Mouse (Mus musculus) stomach, embryonic 14.5 days (tissue): ENCODE results near the gene Mospd3. TPM values are rescaled to one million over a fixed set of nuclear protein-coding genes. Genes with fewer than 3 reads are reported as not detected.

ENCODE experiments used
- ATAC-seq: fragments of 200-750 bp; cut with Nextera tagmentation; 2 replicates; pipeline ENCODE4 v1.8.0; 2017; ENCODE audit warnings: low read depth, moderate TSS enrichment; ENCODE audit not compliant: insufficient number of reproducible peaks, insufficient read depth, low FRiP score
- H3K27ac ChIP-seq: fragments of 300-500 bp; sonication (generic); 2 replicates; pipeline ENCODE4 v1.5.1; 2014; ENCODE audit warnings: mild to moderate bottlenecking, low read length, moderate library complexity, mixed read lengths
- H3K27me3 ChIP-seq: fragments of 300-500 bp; sonication (generic); 2 replicates; pipeline ENCODE4 v1.6.1; 2014; ENCODE audit warnings: low read length, control low read depth, mixed read lengths; ENCODE audit not compliant: control insufficient read depth, insufficient read depth
- H3K36me3 ChIP-seq: fragments of 300-500 bp; sonication (generic); 2 replicates; pipeline ENCODE4 v1.6.1; 2014; ENCODE audit warnings: mild to moderate bottlenecking, control low read depth, low read length, moderate library complexity, mixed read lengths; ENCODE audit not compliant: control insufficient read depth, insufficient read depth
- H3K4me1 ChIP-seq: fragments of 300-500 bp; sonication (generic); 2 replicates; pipeline ENCODE4 v1.6.1; 2014; ENCODE audit warnings: low read length, control low read depth, mixed read lengths; ENCODE audit not compliant: control insufficient read depth, insufficient read depth
- H3K4me2 ChIP-seq: fragments of 300-500 bp; sonication (generic); replicated peaks from 2 replicates; pipeline ENCODE4 v1.6.1; 2014; ENCODE audit warnings: low read depth, low read length, control low read depth
- H3K4me3 ChIP-seq: fragments of 300-500 bp; sonication (generic); 2 replicates; pipeline ENCODE4 v1.5.1; 2014; ENCODE audit warnings: low read depth, low read length, control low read depth
- H3K9ac ChIP-seq: fragments of 300-500 bp; sonication (generic); replicated peaks from 2 replicates; pipeline ENCODE4 v1.6.1; 2014; ENCODE audit warnings: low read depth, mild to moderate bottlenecking, control low read depth, low read length, moderate library complexity, mixed read lengths
- H3K9me3 ChIP-seq: fragments of 300-500 bp; sonication (generic); 2 replicates; pipeline ENCODE4 v1.6.1; 2016; ENCODE audit warnings: low read depth, low read length, control low read depth; ENCODE audit not compliant: control insufficient read depth
- WGBS: fragments of 180-500 bp; shearing (Covaris S2); extraction: QIAGEN DNeasy Blood & Tissue Kit; methylation state at CpG from one replicate; pipeline ENCODE4 v1.1.7; 2014; 5-methylcytosine and 5-hydroxymethylcytosine counted together
- polyA plus RNA-seq: library from polyadenylated mRNA; unstranded; fragments of >200 nt; fragmentation: Nextera tagmentation; extraction: Ambion mirVana; gene quantifications from 2 replicates; pipeline ENCODE4 v1.2.1, GENCODE M21; 2014

The Mospd3 gene
- polyA plus RNA-seq, 1 experiment from 2014 or later = 34.2 TPM

GRCm38 (mm10) chr5:137582702-137583101, 18.2 kb downstream of the Mospd3 start:
- 0 out of 2 replicates have a peak, but pooled peaks cover 2% of the 10 kb centered on the region for H3K27me3 ChIP-seq
- no peak overlapping the region for H3K9ac ChIP-seq
- peaks cover 2% of the 10 kb centered on the region; the same call in 1 of the 2 replicates for H3K9me3 ChIP-seq
- no peaks in the 10 kb centered on the region for H3K4me1 ChIP-seq
- H3K4me2 ChIP-seq = peak overlapping the region; percentile 30; the same call in 1 of the 2 replicates
- H3K4me3 ChIP-seq = no peak overlapping the region
- ATAC-seq = no peak
- WGBS = 26% methylated on average over 8 of the region's 8 CpGs
- no peaks in the 10 kb centered on the region for H3K36me3 ChIP-seq
- no peak overlapping the region for H3K27ac ChIP-seq

GRCm38 (mm10) chr5:137580246-137580645, 20.6 kb downstream of the Mospd3 start:
- Histone ChIP-seq H3K9me3 (no peaks in the 10 kb centered on the region), H3K36me3 (no peaks in the 10 kb centered on the region), H3K9ac (no peak overlapping the region), H3K27me3 (0 out of 2 replicates have a peak, but pooled peaks cover 2% of the 10 kb centered on the region), H3K4me3 (no peak overlapping the region), H3K4me2 (no peak overlapping the region), H3K4me1 (no peaks in the 10 kb centered on the region), H3K27ac (no peak overlapping the region)
- 76% methylated on average over 6 of the region's 6 CpGs for WGBS
- no peak for ATAC-seq

GRCm38 (mm10) chr5:137574470-137574901, 26.4 kb downstream of the Mospd3 start:
- Histone ChIP-seq H3K4me3 (peak overlapping the region; percentile 20; the same call in 1 of the 2 replicates), H3K9me3 (no peaks in the 10 kb centered on the region), H3K4me1 (no peaks in the 10 kb centered on the region), H3K27me3 (no peaks in the 10 kb centered on the region), H3K9ac (no peak overlapping the region), H3K27ac (no peak overlapping the region), H3K36me3 (no peaks in the 10 kb centered on the region), H3K4me2 (peak overlapping the region; percentile 46)
- no peak for ATAC-seq
- 9% methylated on average over 27 of the region's 27 CpGs for WGBS

GRCm38 (mm10) chr5:137570691-137571586, 29.9 kb downstream of the Mospd3 start:
- peak; percentile 56; the same call in 1 of the 2 replicates for ATAC-seq
- no peak overlapping the region for H3K4me2 ChIP-seq
- WGBS = 78% methylated on average over 17 of the region's 17 CpGs
- no peak overlapping the region for H3K4me3 ChIP-seq
- no peak overlapping the region for H3K27ac ChIP-seq
- H3K9ac ChIP-seq = no peak overlapping the region
- no peaks in the 10 kb centered on the region for H3K9me3 ChIP-seq
- H3K27me3 ChIP-seq = no peaks in the 10 kb centered on the region
- no peaks in the 10 kb centered on the region for H3K36me3 ChIP-seq
- no peaks in the 10 kb centered on the region for H3K4me1 ChIP-seq

GRCm38 (mm10) chr5:137570181-137570580, 30.7 kb downstream of the Mospd3 start:
- Histone ChIP-seq H3K27me3 (no peaks in the 10 kb centered on the region), H3K4me2 (no peak overlapping the region), H3K36me3 (no peaks in the 10 kb centered on the region), H3K27ac (no peak overlapping the region), H3K4me3 (no peak overlapping the region), H3K9me3 (no peaks in the 10 kb centered on the region), H3K4me1 (no peaks in the 10 kb centered on the region), H3K9ac (no peak overlapping the region)
- WGBS = 46% methylated on average over 7 of the region's 7 CpGs
- no peak for ATAC-seq

- Histone ChIP-seq H3K27me3 (no peaks in the 10 kb centered on the region), H3K9me3 (no peaks in the 10 kb centered on the region), H3K27ac (no peak within 1 kb of the TSS), H3K4me3 (no peak within 1 kb of the TSS), H3K36me3 (no peaks in the 10 kb centered on the region), H3K9ac (no peak within 1 kb of the TSS), H3K4me1 (no peaks in the 10 kb centered on the region), H3K4me2 (no peak within 1 kb of the TSS)
- peak; percentile 59 for ATAC-seq
- 26% methylated on average over 9 of the region's 9 CpGs for WGBS
These were observed 31.2 kb downstream of the Mospd3 start, which contains the start of gene Tfr2 for GRCm38 (mm10) chr5:137569665-137570064. Gene Tfr2, plus strand, starts transcription at chr5:137569840.

GRCm38 (mm10) chr5:137569031-137569430, 31.8 kb downstream of the Mospd3 start:
- H3K4me2 ChIP-seq = no peak overlapping the region
- H3K27me3 ChIP-seq = no peaks in the 10 kb centered on the region
- no peak overlapping the region for H3K9ac ChIP-seq
- WGBS = 68% methylated on average over 12 of the region's 12 CpGs
- no peaks in the 10 kb centered on the region for H3K4me1 ChIP-seq
- H3K9me3 ChIP-seq = no peaks in the 10 kb centered on the region
- no peak overlapping the region for H3K4me3 ChIP-seq
- no peak overlapping the region for H3K27ac ChIP-seq
- H3K36me3 ChIP-seq = no peaks in the 10 kb centered on the region
- no peak for ATAC-seq

GRCm38 (mm10) chr5:137568223-137568798, 32.5 kb downstream of the Mospd3 start:
- Histone ChIP-seq H3K36me3 (no peaks in the 10 kb centered on the region), H3K4me1 (no peaks in the 10 kb centered on the region), H3K9ac (no peak overlapping the region), H3K4me2 (no peak overlapping the region), H3K27ac (no peak overlapping the region), H3K9me3 (no peaks in the 10 kb centered on the region), H3K4me3 (no peak overlapping the region), H3K27me3 (no peaks in the 10 kb centered on the region)
- no peak for ATAC-seq
- 80% methylated on average over 8 of the region's 8 CpGs for WGBS
